Mouse (Mus musculus) heart, postnatal 0 days (tissue): ENCODE measurements around the gene Ppp2r5d.

Experiments used
- CTCF ChIP-seq: IDR thresholded peaks from 2 replicates; pipeline ENCODE4 v1.5.1; 2016; ENCODE audit warnings: antibody characterized with exemption, control low read depth, low read depth
- EP300 ChIP-seq: IDR thresholded peaks from 2 replicates; pipeline ENCODE4 v1.6.1; 2016; ENCODE audit warnings: antibody characterized with exemption, low read depth

- 0 out of 2 replicates have a peak, but pooled peaks have one; percentile 6 for TF ChIP-seq CTCF
- no peak for TF ChIP-seq EP300
Observed at GRCm38 (mm10) chr17:46706375-46707089, 1.6 kb upstream of the Ppp2r5d start.
